Mouse (Mus musculus): ENCODE results near the gene Pip5k1b. TPM values are rescaled to one million over a fixed set of nuclear protein-coding genes. Genes with fewer than 3 reads are reported as not detected.
A peak's percentile ranks its signal among the peaks of the same experiment; 100 is the strongest.

Pip5k1b gene
- polyA plus RNA-seq, 1 experiment from 2014 or later = 2.6 TPM

GRCm38 (mm10) chr19:24571756-24572181 is 16.1 kb upstream of the Pip5k1b start:
- Histone ChIP-seq H3K9me3 (replicated peaks; ENCODE audit: low read length) (no peaks in the 10 kb centered on the region), H3K27me3 (ENCODE audit: insufficient read depth, low read length) (no peaks in the 10 kb centered on the region), H3K4me1 (replicated peaks; ENCODE audit: insufficient read depth, low read length) (no peaks in the 10 kb centered on the region), H3K4me3 (replicated peaks; ENCODE audit: low read depth, low read length) (no peak overlapping the region), H3K4me2 (ENCODE audit: low read length) (no peak overlapping the region), H3K36me3 (ENCODE audit: insufficient read depth, low read length) (no peaks in the 10 kb centered on the region), H3K27ac (no peak overlapping the region), H3K9ac (ENCODE audit: low read depth, low read length) (no peak overlapping the region)
- TF ChIP-seq CTCF (IDR thresholded peaks at IDR 0.05; ENCODE audit: low read depth) = no peak
- DNase-seq (ENCODE audit: low spot score) = no peak
- 42% methylated on average over 7 of the region's 7 CpGs for WGBS
- no peak for ATAC-seq (replicated peaks; ENCODE audit: low FRiP score, low read depth)

GRCm38 (mm10) chr19:24570969-24571368 is 15.3 kb upstream of the Pip5k1b start:
- no peak for TF ChIP-seq CTCF (IDR thresholded peaks at IDR 0.05; ENCODE audit: low read depth)
- ATAC-seq (replicated peaks; ENCODE audit: low FRiP score, low read depth) = no peak
- Histone ChIP-seq H3K36me3 (ENCODE audit: insufficient read depth, low read length) (no peaks in the 10 kb centered on the region), H3K27me3 (ENCODE audit: insufficient read depth, low read length) (no peaks in the 10 kb centered on the region), H3K27ac (no peak overlapping the region), H3K4me3 (replicated peaks; ENCODE audit: low read depth, low read length) (no peak overlapping the region), H3K4me1 (replicated peaks; ENCODE audit: insufficient read depth, low read length) (no peaks in the 10 kb centered on the region), H3K9ac (ENCODE audit: low read depth, low read length) (no peak overlapping the region), H3K9me3 (replicated peaks; ENCODE audit: low read length) (no peaks in the 10 kb centered on the region), H3K4me2 (ENCODE audit: low read length) (no peak overlapping the region)
- 76% methylated on average over 8 of the region's 8 CpGs for WGBS
- DNase-seq (ENCODE audit: low spot score) = no peak

GRCm38 (mm10) chr19:24557456-24557855 is 1.8 kb upstream of the Pip5k1b start:
- Histone ChIP-seq H3K9ac (ENCODE audit: low read depth, low read length) (no peak overlapping the region), H3K4me1 (replicated peaks; ENCODE audit: insufficient read depth, low read length) (peaks cover 17% of the 10 kb centered on the region; the same call in 1 of the 2 replicates), H3K4me2 (ENCODE audit: low read length) (peak overlapping the region; percentile 96), H3K27ac (no peak overlapping the region), H3K4me3 (replicated peaks; ENCODE audit: low read depth, low read length) (no peak overlapping the region), H3K36me3 (ENCODE audit: insufficient read depth, low read length) (no peaks in the 10 kb centered on the region), H3K9me3 (replicated peaks; ENCODE audit: low read length) (0 out of 2 replicates have a peak, but pooled peaks cover 3% of the 10 kb centered on the region), H3K27me3 (ENCODE audit: insufficient read depth, low read length) (no peaks in the 10 kb centered on the region)
- DNase-seq (ENCODE audit: low spot score) (peak; percentile 81), ATAC-seq (replicated peaks; ENCODE audit: low FRiP score, low read depth) (0 out of 2 replicates have a peak, but pooled peaks have one; percentile 2)
- 2% methylated on average over 11 of the region's 11 CpGs for WGBS
- TF ChIP-seq CTCF (IDR thresholded peaks at IDR 0.05; ENCODE audit: low read depth) = peak; percentile 63

- no peak for ATAC-seq (replicated peaks; ENCODE audit: low FRiP score, low read depth)
- H3K27ac ChIP-seq = no peak overlapping the region
Observed at GRCm38 (mm10) chr19:24556585-24556966, 904 bp upstream of the Pip5k1b start.

GRCm38 (mm10) chr19:24555904-24556584 is 372 bp upstream of the Pip5k1b start:
- no peak for TF ChIP-seq CTCF (IDR thresholded peaks at IDR 0.05; ENCODE audit: low read depth)
- DNase-seq (ENCODE audit: low spot score) (peak; percentile 78), ATAC-seq (replicated peaks; ENCODE audit: low FRiP score, low read depth) (peak; percentile 79)
- Histone ChIP-seq H3K4me2 (ENCODE audit: low read length) (peak overlapping the region; percentile 96), H3K4me3 (replicated peaks; ENCODE audit: low read depth, low read length) (peak overlapping the region; percentile 85), H3K4me1 (replicated peaks; ENCODE audit: insufficient read depth, low read length) (peaks cover 17% of the 10 kb centered on the region; the same call in 1 of the 2 replicates), H3K9me3 (replicated peaks; ENCODE audit: low read length) (0 out of 2 replicates have a peak, but pooled peaks cover 3% of the 10 kb centered on the region), H3K9ac (ENCODE audit: low read depth, low read length) (peak overlapping the region; percentile 79), H3K27me3 (ENCODE audit: insufficient read depth, low read length) (no peaks in the 10 kb centered on the region), H3K27ac (peak overlapping the region; percentile 32; the same call in 1 of the 2 replicates), H3K36me3 (ENCODE audit: insufficient read depth, low read length) (no peaks in the 10 kb centered on the region)
- WGBS = under 1% methylated on average over 37 of the region's 74 CpGs

More at GRCm38 (mm10) chr19:24556585-24556966, 904 bp upstream of the Pip5k1b start:
- 2% methylated on average over 12 of the region's 12 CpGs for WGBS
- Histone ChIP-seq H3K27me3 (ENCODE audit: insufficient read depth, low read length) (no peaks in the 10 kb centered on the region), H3K9me3 (replicated peaks; ENCODE audit: low read length) (0 out of 2 replicates have a peak, but pooled peaks cover 3% of the 10 kb centered on the region), H3K4me3 (replicated peaks; ENCODE audit: low read depth, low read length) (peak overlapping the region; percentile 85), H3K9ac (ENCODE audit: low read depth, low read length) (peak overlapping the region; percentile 79), H3K4me2 (ENCODE audit: low read length) (peak overlapping the region; percentile 96), H3K36me3 (ENCODE audit: insufficient read depth, low read length) (no peaks in the 10 kb centered on the region), H3K4me1 (replicated peaks; ENCODE audit: insufficient read depth, low read length) (peaks cover 17% of the 10 kb centered on the region; the same call in 1 of the 2 replicates)
- DNase-seq (ENCODE audit: low spot score) = no peak
- no peak for TF ChIP-seq CTCF (IDR thresholded peaks at IDR 0.05; ENCODE audit: low read depth)

- peak overlapping the region; percentile 79 for H3K9ac ChIP-seq (ENCODE audit: low read depth, low read length)
- H3K36me3 ChIP-seq (ENCODE audit: insufficient read depth, low read length) = no peaks in the 10 kb centered on the region
- H3K4me2 ChIP-seq (ENCODE audit: low read length) = peak overlapping the region; percentile 96
- H3K4me3 ChIP-seq (replicated peaks; ENCODE audit: low read depth, low read length) = peak overlapping the region; percentile 85
- ATAC-seq (replicated peaks; ENCODE audit: low FRiP score, low read depth) = no peak
- no peaks in the 10 kb centered on the region for H3K9me3 ChIP-seq (replicated peaks; ENCODE audit: low read length)
- no peaks in the 10 kb centered on the region for H3K27me3 ChIP-seq (ENCODE audit: insufficient read depth, low read length)
- H3K27ac ChIP-seq = no peak overlapping the region
- no peak for TF ChIP-seq CTCF (IDR thresholded peaks at IDR 0.05; ENCODE audit: low read depth)
- H3K4me1 ChIP-seq (replicated peaks; ENCODE audit: insufficient read depth, low read length) = peaks cover 17% of the 10 kb centered on the region; the same call in 1 of the 2 replicates
- no peak for DNase-seq (ENCODE audit: low spot score)
- WGBS = under 1% methylated on average over 19 of the region's 19 CpGs
Observed at GRCm38 (mm10) chr19:24554911-24555465, 684 bp downstream of the Pip5k1b start.

All from kidney, postnatal 0 days (tissue).